Mouse (Mus musculus) forebrain, embryonic 15.5 days (tissue): Measurements from ENCODE around the gene Aoah. TPM values are rescaled to one million over a fixed set of nuclear protein-coding genes. Genes with fewer than 3 reads are reported as not detected.

Experiments
- ATAC-seq: fragments of 200-750 bp; cut with Nextera tagmentation; replicated peaks from 2 replicates; pipeline ENCODE4 v1.8.0; 2017; ENCODE audit warnings: mild to moderate bottlenecking, moderate TSS enrichment, moderate library complexity
- H3K27ac ChIP-seq: fragments of 300-500 bp; sonication (generic); replicated peaks from 2 replicates; pipeline ENCODE4 v1.5.1; 2015; ENCODE audit warnings: mild to moderate bottlenecking, inconsistent platforms
- H3K27me3 ChIP-seq: fragments of 300-500 bp; sonication (generic); 2 replicates; pipeline ENCODE4 v1.6.1; 2015; ENCODE audit warnings: inconsistent platforms
- H3K36me3 ChIP-seq: fragments of 300-500 bp; sonication (generic); 2 replicates; pipeline ENCODE4 v1.6.1; 2015; ENCODE audit warnings: mild to moderate bottlenecking, inconsistent platforms
- H3K4me1 ChIP-seq: fragments of 300-500 bp; sonication (generic); 2 replicates; pipeline ENCODE4 v1.6.1; 2015; ENCODE audit warnings: inconsistent platforms
- H3K4me2 ChIP-seq: fragments of 300-500 bp; sonication (generic); replicated peaks from 2 replicates; pipeline ENCODE4 v1.6.1; 2015; ENCODE audit warnings: mild to moderate bottlenecking, inconsistent platforms
- H3K4me3 ChIP-seq: fragments of 300-500 bp; sonication (generic); 2 replicates; pipeline ENCODE4 v1.5.1; 2015; ENCODE audit warnings: mild to moderate bottlenecking, inconsistent platforms
- H3K9ac ChIP-seq: fragments of 300-500 bp; sonication (generic); replicated peaks from 2 replicates; pipeline ENCODE4 v1.6.1; 2015; ENCODE audit warnings: mild to moderate bottlenecking, inconsistent platforms
- H3K9me3 ChIP-seq: fragments of 300-500 bp; sonication (generic); 2 replicates; pipeline ENCODE4 v1.6.1; 2016; ENCODE audit warnings: inconsistent platforms
- WGBS: fragments of 180-500 bp; shearing (Covaris S2); methylation state at CpG from one replicate; pipeline ENCODE4 v1.1.7; 2015; ENCODE audit warnings: mixed read lengths; 5-methylcytosine and 5-hydroxymethylcytosine counted together
- polyA plus RNA-seq: library from polyadenylated mRNA; unstranded; fragments of >200 nt; fragmentation: Nextera tagmentation; extraction: Ambion mirVana; gene quantifications from 2 replicates; pipeline ENCODE4 v1.2.1, GENCODE M21; 2015

Aoah gene
- 0.27 and 0.36 TPM in 2 replicates for polyA plus RNA-seq

DNA sequence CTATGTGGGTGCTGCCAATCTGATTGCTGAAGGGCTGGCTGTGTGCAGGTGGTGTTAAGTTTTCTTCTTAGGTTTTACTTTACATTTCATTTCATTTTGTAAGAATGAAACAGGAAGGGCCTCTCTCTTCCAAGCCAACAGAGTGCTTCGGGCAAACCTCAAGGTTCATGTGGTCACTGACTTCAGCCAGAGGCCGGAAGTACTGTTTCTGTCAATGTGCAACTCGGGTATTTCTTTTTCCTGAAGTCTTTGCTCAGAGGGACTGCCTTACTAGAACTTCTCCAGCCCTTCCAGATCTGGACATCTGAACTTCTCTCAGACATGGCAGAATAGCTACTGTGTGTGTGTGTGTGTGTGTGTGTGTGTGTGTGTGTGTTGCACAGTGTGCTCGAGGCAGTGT, at the start of gene Aoah:
Aoah (plus strand) TSS at position 213 of the 400 bp plus-strand sequence.
- no peak within 1 kb of the TSS for H3K4me3 ChIP-seq
- no peak within 1 kb of the TSS for H3K27ac ChIP-seq
- no peaks in the 10 kb centered on the region for H3K27me3 ChIP-seq
- 83% methylated on average over 4 of the region's 4 CpGs for WGBS
- no peak for ATAC-seq
- no peak within 1 kb of the TSS for H3K4me2 ChIP-seq
- no peak within 1 kb of the TSS for H3K9ac ChIP-seq
- no peaks in the 10 kb centered on the region for H3K4me1 ChIP-seq
- no peaks in the 10 kb centered on the region for H3K36me3 ChIP-seq
- no peaks in the 10 kb centered on the region for H3K9me3 ChIP-seq

DNA sequence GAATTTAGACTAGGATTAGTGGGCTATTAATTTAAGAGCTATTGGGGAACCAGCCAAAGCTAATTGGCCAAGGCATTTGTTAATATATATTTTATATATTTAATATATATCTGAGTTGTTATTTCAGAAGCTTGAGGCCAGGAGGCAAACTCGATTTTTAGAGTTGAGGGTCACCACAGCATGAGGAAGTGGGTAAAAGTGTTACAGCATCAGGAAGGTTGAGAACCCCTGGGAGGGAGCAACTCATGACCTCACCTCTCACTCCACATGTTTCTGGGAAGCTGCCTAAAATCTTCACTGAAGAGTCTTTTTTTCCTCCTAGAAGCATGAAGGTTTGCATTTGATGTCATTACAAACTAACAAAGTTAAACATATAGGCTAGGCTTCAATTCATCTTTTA, 39.1 kb upstream of the Aoah start:
- Histone ChIP-seq H3K4me2 (no peak overlapping the region), H3K4me3 (no peak overlapping the region), H3K27me3 (no peaks in the 10 kb centered on the region), H3K9ac (no peak overlapping the region), H3K4me1 (no peaks in the 10 kb centered on the region), H3K36me3 (no peaks in the 10 kb centered on the region), H3K9me3 (no peaks in the 10 kb centered on the region), H3K27ac (no peak overlapping the region)
- no peak for ATAC-seq
- WGBS, result 76% methylated on average over 1 of the region's 1 CpGs

GRCm38 (mm10) chr13:20783648-20784047, 10.3 kb upstream of the Aoah start:
- WGBS, result 84% methylated on average over 5 of the region's 5 CpGs
- no peak overlapping the region for H3K27ac ChIP-seq
- no peak for ATAC-seq
- H3K4me1 ChIP-seq, result no peaks in the 10 kb centered on the region
- no peaks in the 10 kb centered on the region for H3K36me3 ChIP-seq
- H3K9ac ChIP-seq, result no peak overlapping the region
- H3K4me2 ChIP-seq, result no peak overlapping the region
- H3K9me3 ChIP-seq, result no peaks in the 10 kb centered on the region
- no peak overlapping the region for H3K4me3 ChIP-seq
- no peaks in the 10 kb centered on the region for H3K27me3 ChIP-seq

- no peaks in the 10 kb centered on the region for H3K36me3 ChIP-seq
- no peak overlapping the region for H3K4me3 ChIP-seq
- ATAC-seq, result no peak
- H3K4me2 ChIP-seq, result no peak overlapping the region
- H3K27ac ChIP-seq, result no peak overlapping the region
- 96% methylated on average over 6 of the region's 6 CpGs for WGBS
- H3K9me3 ChIP-seq, result no peaks in the 10 kb centered on the region
- H3K4me1 ChIP-seq, result no peaks in the 10 kb centered on the region
- no peaks in the 10 kb centered on the region for H3K27me3 ChIP-seq
- no peak overlapping the region for H3K9ac ChIP-seq
Observed at GRCm38 (mm10) chr13:20784060-20784459, 9.9 kb upstream of the Aoah start.

- no peak overlapping the region for H3K9ac ChIP-seq
- H3K9me3 ChIP-seq, result no peaks in the 10 kb centered on the region
- H3K27me3 ChIP-seq, result no peaks in the 10 kb centered on the region
- ATAC-seq, result no peak
- H3K27ac ChIP-seq, result no peak overlapping the region
- H3K4me2 ChIP-seq, result no peak overlapping the region
- 86% methylated on average over 7 of the region's 7 CpGs for WGBS
- H3K4me1 ChIP-seq, result no peaks in the 10 kb centered on the region
- no peak overlapping the region for H3K4me3 ChIP-seq
- no peaks in the 10 kb centered on the region for H3K36me3 ChIP-seq
Observed at GRCm38 (mm10) chr13:20785960-20786359, 8.0 kb upstream of the Aoah start.

DNA sequence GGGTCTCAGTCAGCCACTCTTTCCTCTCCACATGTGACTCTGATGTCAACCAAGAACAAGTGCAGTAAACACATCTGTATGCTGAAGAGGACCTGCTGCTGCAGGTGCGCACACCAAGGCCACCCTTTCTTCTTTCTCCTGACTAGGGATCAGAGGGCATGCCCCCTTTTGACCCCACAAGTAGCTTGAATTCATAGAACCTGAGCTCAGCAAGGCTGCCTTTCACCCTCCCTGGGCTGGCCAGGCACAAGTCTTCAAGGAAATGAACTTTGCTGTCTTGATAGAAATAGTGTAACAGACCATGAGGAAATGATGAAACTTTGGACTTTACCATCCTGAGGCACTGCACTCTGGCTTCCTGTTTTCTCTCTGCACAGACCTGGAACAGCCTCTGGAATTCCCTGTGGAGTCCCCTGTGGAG, 7.1 kb upstream of the Aoah start:
- ATAC-seq, result no peak
- no peaks in the 10 kb centered on the region for H3K36me3 ChIP-seq
- no peak overlapping the region for H3K27ac ChIP-seq
- H3K4me1 ChIP-seq, result no peaks in the 10 kb centered on the region
- H3K4me2 ChIP-seq, result no peak overlapping the region
- H3K27me3 ChIP-seq, result no peaks in the 10 kb centered on the region
- WGBS, result 94% methylated on average over 1 of the region's 1 CpGs
- H3K9me3 ChIP-seq, result no peaks in the 10 kb centered on the region
- no peak overlapping the region for H3K9ac ChIP-seq
- no peak overlapping the region for H3K4me3 ChIP-seq

- H3K9ac ChIP-seq, result no peak overlapping the region
- H3K4me1 ChIP-seq, result no peaks in the 10 kb centered on the region
- no peak overlapping the region for H3K4me3 ChIP-seq
- no peaks in the 10 kb centered on the region for H3K9me3 ChIP-seq
- H3K4me2 ChIP-seq, result no peak overlapping the region
- H3K27ac ChIP-seq, result no peak overlapping the region
- 84% methylated on average over 4 of the region's 4 CpGs for WGBS
- H3K36me3 ChIP-seq, result no peaks in the 10 kb centered on the region
- no peak for ATAC-seq
- no peaks in the 10 kb centered on the region for H3K27me3 ChIP-seq
Observed at GRCm38 (mm10) chr13:20787952-20788351, 6.0 kb upstream of the Aoah start.

GRCm38 (mm10) chr13:20796651-20797050, 2.7 kb downstream of the Aoah start:
- no peak overlapping the region for H3K4me3 ChIP-seq
- no peak for ATAC-seq
- WGBS, result 89% methylated on average over 3 of the region's 3 CpGs

GRCm38 (mm10) chr13:20798536-20798935, 4.6 kb downstream of the Aoah start:
- Histone ChIP-seq H3K9me3 (no peaks in the 10 kb centered on the region), H3K36me3 (no peaks in the 10 kb centered on the region), H3K27me3 (no peaks in the 10 kb centered on the region), H3K27ac (no peak overlapping the region), H3K4me1 (no peaks in the 10 kb centered on the region), H3K4me3 (no peak overlapping the region), H3K9ac (no peak overlapping the region), H3K4me2 (no peak overlapping the region)
- 70% methylated on average over 2 of the region's 2 CpGs for WGBS
- no peak for ATAC-seq

More at GRCm38 (mm10) chr13:20796651-20797050, 2.7 kb downstream of the Aoah start:
- H3K36me3 ChIP-seq, result no peaks in the 10 kb centered on the region
- H3K4me1 ChIP-seq, result no peaks in the 10 kb centered on the region
- H3K27me3 ChIP-seq, result no peaks in the 10 kb centered on the region
- no peak overlapping the region for H3K4me2 ChIP-seq
- no peak overlapping the region for H3K27ac ChIP-seq
- H3K9me3 ChIP-seq, result no peaks in the 10 kb centered on the region
- H3K9ac ChIP-seq, result no peak overlapping the region

DNA sequence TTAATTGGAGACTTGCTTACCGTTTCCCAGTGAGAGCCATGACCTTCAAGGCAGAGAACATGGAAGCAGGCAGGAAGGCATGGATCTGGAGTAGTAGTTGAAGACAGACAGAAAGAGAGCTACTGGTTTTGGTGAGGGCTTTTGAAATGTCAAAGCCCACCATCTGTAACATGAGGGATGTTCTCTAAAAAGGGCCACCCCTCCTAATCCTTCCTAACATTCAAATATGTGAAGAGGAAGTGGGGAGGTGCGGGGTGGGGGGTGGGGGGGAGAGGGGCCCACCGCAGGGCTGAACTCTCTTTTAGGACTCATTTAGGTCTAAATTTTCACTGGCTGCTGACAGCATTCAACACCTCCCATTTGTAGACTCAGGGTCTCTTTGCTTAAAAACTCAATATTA, 5.9 kb downstream of the Aoah start:
- no peaks in the 10 kb centered on the region for H3K4me1 ChIP-seq
- H3K4me2 ChIP-seq, result no peak overlapping the region
- H3K9ac ChIP-seq, result no peak overlapping the region
- H3K9me3 ChIP-seq, result no peaks in the 10 kb centered on the region
- H3K27ac ChIP-seq, result no peak overlapping the region
- H3K4me3 ChIP-seq, result no peak overlapping the region
- no peaks in the 10 kb centered on the region for H3K36me3 ChIP-seq
- H3K27me3 ChIP-seq, result no peaks in the 10 kb centered on the region
- ATAC-seq, result no peak
- WGBS, result 74% methylated on average over 3 of the region's 3 CpGs

DNA sequence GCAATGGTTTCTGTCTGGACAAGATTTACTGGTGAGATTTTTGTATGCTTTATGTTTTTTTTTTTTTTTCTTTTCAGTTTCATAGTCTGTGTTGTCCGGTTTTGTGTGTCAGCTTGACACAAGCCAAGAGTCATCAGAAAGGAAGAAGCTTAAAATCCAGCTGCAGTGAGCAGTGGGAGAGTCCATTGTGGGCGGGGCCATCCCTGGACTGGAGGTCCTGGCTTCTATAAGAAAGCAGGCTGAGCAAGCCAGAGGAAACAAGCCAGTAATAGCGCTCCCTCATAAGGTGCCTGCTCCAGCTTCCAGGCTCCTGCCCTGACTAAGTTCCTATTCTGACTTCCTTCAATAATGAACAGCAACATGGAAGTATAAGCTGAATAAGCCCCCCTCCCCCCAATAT, 6.7 kb downstream of the Aoah start:
- Histone ChIP-seq H3K4me2 (no peak overlapping the region), H3K4me1 (no peaks in the 10 kb centered on the region), H3K27me3 (no peaks in the 10 kb centered on the region), H3K9ac (no peak overlapping the region), H3K27ac (no peak overlapping the region), H3K4me3 (no peak overlapping the region), H3K36me3 (no peaks in the 10 kb centered on the region), H3K9me3 (no peaks in the 10 kb centered on the region)
- no peak for ATAC-seq
- WGBS, result 53% methylated on average over 3 of the region's 3 CpGs

- no peak for ATAC-seq
- H3K4me3 ChIP-seq, result no peak overlapping the region
- H3K36me3 ChIP-seq, result no peaks in the 10 kb centered on the region
- H3K9ac ChIP-seq, result no peak overlapping the region
- no peak overlapping the region for H3K4me2 ChIP-seq
- no peaks in the 10 kb centered on the region for H3K27me3 ChIP-seq
- no peak overlapping the region for H3K27ac ChIP-seq
- H3K9me3 ChIP-seq, result no peaks in the 10 kb centered on the region
- no peaks in the 10 kb centered on the region for H3K4me1 ChIP-seq
- WGBS, result 51% methylated on average over 3 of the region's 3 CpGs
Observed at GRCm38 (mm10) chr13:20811782-20812406, 18.0 kb downstream of the Aoah start.

DNA sequence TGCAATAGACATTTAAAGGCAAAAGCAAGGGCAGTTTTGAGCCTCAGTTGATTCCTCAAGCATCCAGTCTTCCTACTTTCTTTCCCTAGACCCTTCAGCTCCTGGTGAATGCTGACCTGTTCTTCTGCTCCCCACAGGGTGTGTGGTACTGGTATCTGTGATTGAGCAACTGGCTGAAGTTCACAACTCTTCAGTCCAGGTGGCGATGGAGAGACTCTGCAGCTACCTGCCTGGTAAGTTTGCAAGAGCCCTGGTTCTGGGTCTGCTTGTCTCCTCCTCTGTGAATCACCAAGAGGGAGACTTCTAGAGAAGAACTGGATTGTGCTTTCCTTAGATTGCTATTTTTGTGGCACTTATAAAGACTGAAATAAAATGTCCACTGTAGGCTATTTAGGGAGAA, 22.5 kb downstream of the Aoah start:
- Histone ChIP-seq H3K9me3 (no peaks in the 10 kb centered on the region), H3K4me2 (no peak overlapping the region), H3K4me3 (no peak overlapping the region), H3K9ac (no peak overlapping the region), H3K27ac (no peak overlapping the region), H3K36me3 (no peaks in the 10 kb centered on the region), H3K4me1 (no peaks in the 10 kb centered on the region), H3K27me3 (no peaks in the 10 kb centered on the region)
- no peak for ATAC-seq
- WGBS, result 56% methylated on average over 1 of the region's 1 CpGs
